Mouse (Mus musculus): ENCODE data around the gene Ralgapa2. TPM values are rescaled to one million over a fixed set of nuclear protein-coding genes. Genes with fewer than 3 reads are reported as not detected.

Ralgapa2 gene
- polyA plus RNA-seq, 1 experiment: 0.01 TPM

DNA sequence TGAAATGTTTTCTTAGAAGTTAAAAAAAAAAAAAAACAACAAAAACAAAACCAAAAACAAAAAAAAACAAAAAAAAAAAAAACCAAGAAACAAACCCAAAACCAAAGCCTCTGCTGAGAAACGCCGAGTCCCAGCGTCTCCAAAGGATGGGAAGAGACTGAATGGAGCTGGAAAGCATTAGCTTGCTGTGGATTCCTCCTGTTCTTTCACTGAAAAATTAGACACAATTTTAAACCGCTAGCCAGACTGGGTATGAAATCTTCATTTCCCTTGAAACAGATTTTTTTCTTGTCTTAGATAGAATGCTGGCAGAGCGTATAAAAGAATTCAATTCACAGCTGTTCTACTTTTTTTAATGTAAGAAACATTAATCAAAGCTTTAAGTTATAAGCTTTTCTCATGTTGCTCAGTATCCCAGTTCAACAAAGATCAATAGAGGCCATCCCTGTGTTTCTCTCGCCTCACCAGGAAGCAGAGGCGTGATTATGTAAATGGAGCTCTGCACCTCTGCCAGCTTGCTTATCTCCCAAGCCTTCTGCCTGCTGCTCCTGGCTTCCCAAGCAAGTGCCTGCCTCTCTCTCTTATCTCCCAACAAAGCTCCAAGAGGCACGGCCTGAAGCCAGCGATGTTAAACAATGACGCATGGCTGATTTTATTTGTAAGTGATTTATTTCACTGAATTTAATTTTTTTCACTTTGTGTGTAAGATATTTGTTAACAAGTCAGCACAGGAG is 253.2 kb downstream of the Ralgapa2 start:
- no peak overlapping the region for H3K4me3 ChIP-seq (replicated peaks)
- no peak for TF ChIP-seq GATA1 (IDR thresholded peaks at IDR 0.05; ENCODE audit: low read length)
- H3K4me1 ChIP-seq (ENCODE audit: control insufficient read depth): no peaks in the 10 kb centered on the region
- no peaks in the 10 kb centered on the region for H3K27me3 ChIP-seq (ENCODE audit: control insufficient read depth)
- H3K9me3 ChIP-seq (ENCODE audit: control insufficient read depth, low read length): no peaks in the 10 kb centered on the region
- H3K36me3 ChIP-seq (ENCODE audit: control insufficient read depth): no peaks in the 10 kb centered on the region

DNA sequence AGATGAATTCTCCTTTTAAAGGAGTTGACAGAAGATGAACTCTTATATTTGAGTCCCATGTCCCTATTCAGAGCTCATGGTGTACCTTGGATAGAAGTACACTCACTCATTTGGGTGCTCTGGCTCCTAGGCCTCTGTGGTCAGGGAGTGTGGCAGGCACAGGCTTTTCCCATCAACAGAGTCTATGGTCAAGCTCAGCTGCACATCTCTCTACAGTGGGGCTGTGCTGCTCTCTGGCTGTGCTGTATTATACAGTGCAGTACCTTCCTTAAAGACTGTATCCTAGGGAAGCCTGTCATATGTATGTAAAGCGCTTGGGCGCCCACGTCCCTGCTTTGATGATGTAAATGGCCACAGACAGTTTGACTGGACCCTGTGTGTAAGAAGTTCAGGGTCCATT is 254.5 kb downstream of the Ralgapa2 start:
- TF ChIP-seq GATA1 (IDR thresholded peaks at IDR 0.05; ENCODE audit: low read length) (no peak), TAL1 (IDR thresholded peaks at IDR 0.05; ENCODE audit: low read length) (no peak)
- Histone ChIP-seq H3K27me3 (ENCODE audit: control insufficient read depth) (no peaks in the 10 kb centered on the region), H3K4me3 (replicated peaks) (no peak overlapping the region), H3K9me3 (ENCODE audit: control insufficient read depth, low read length) (no peaks in the 10 kb centered on the region), H3K36me3 (ENCODE audit: control insufficient read depth) (no peaks in the 10 kb centered on the region), H3K4me1 (ENCODE audit: control insufficient read depth) (no peaks in the 10 kb centered on the region)

DNA sequence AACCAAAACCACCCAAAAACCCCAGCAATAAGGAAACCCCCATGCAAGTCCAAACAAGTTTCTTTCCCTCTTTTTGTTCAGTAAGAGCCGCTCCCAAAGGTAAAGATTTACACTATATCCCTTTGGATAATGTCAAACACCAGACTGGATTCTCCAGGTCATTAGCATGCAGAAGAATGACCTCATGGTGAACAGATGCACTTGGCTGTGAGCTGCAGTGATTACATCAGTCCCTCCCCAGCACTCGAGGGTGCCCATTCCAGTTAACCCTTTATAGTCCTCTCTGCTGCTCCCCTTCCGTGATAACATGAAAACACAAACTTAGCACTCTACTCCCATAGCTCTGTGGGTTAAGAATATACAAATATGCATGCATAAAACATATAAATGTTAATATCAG is 255.1 kb downstream of the Ralgapa2 start:
- no peaks in the 10 kb centered on the region for H3K9me3 ChIP-seq (ENCODE audit: control insufficient read depth, low read length)
- no peaks in the 10 kb centered on the region for H3K4me1 ChIP-seq (ENCODE audit: control insufficient read depth)
- no peak overlapping the region for H3K4me3 ChIP-seq (replicated peaks)
- no peaks in the 10 kb centered on the region for H3K36me3 ChIP-seq (ENCODE audit: control insufficient read depth)
- no peaks in the 10 kb centered on the region for H3K27me3 ChIP-seq (ENCODE audit: control insufficient read depth)
- TF ChIP-seq TAL1 (IDR thresholded peaks at IDR 0.05; ENCODE audit: low read length) (no peak), GATA1 (IDR thresholded peaks at IDR 0.05; ENCODE audit: low read length) (no peak)

DNA sequence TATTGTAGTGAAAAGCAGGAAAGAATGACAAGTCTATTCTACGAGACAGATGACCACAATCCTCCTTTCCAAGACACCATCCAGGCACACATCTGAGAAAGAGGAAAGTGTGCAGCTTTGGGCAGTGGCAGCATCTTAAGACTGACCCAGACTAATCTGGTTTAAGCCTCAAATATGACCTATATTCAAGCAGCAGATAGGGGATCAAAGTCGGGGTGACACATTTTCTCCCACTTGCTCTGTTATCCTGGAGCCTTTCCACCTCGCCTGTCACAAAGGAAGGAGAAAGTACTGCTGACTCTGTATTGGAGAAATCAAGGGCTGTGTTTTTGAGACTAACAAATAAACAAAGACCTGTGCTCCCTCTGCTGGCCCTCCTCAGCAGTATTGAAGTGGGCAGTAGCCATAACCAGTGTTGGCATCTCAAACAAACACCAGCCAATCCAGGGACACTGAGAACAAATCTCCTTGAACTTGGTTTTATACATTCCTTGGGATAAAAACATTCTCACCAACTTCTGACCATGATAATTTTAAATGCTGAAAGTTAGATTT is 255.7 kb downstream of the Ralgapa2 start:
- no peak for TF ChIP-seq GATA1 (IDR thresholded peaks at IDR 0.05; ENCODE audit: low read length)
- TF ChIP-seq TAL1 (IDR thresholded peaks at IDR 0.05; ENCODE audit: low read length): no peak
- H3K4me1 ChIP-seq (ENCODE audit: control insufficient read depth): no peaks in the 10 kb centered on the region
- no peaks in the 10 kb centered on the region for H3K9me3 ChIP-seq (ENCODE audit: control insufficient read depth, low read length)
- H3K36me3 ChIP-seq (ENCODE audit: control insufficient read depth): no peaks in the 10 kb centered on the region
- no peaks in the 10 kb centered on the region for H3K27me3 ChIP-seq (ENCODE audit: control insufficient read depth)
- H3K4me3 ChIP-seq (replicated peaks): no peak overlapping the region

DNA sequence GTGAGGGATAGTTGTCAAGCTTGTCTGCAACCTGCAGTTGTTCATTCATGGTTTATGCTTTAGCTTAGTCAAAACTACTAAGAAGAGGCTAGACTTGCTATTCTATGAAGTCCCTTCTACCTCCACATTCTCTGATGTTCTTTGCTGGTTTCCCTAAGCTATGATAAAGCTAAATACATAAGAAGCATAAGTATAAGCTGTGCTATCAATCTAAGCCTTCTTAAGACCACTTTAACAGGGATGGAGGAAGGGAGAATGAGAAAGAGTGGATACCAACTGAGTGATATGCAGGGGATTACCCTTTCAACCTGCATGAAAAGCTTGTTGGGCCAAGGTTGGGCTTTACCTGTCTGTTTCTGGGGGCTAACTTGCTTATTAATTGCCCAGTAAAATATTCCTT is 256.5 kb downstream of the Ralgapa2 start:
- H3K4me3 ChIP-seq (replicated peaks): no peak overlapping the region
- TF ChIP-seq GATA1 (IDR thresholded peaks at IDR 0.05; ENCODE audit: low read length) (no peak), TAL1 (IDR thresholded peaks at IDR 0.05; ENCODE audit: low read length) (no peak)
- no peaks in the 10 kb centered on the region for H3K4me1 ChIP-seq (ENCODE audit: control insufficient read depth)
- no peaks in the 10 kb centered on the region for H3K36me3 ChIP-seq (ENCODE audit: control insufficient read depth)
- no peaks in the 10 kb centered on the region for H3K9me3 ChIP-seq (ENCODE audit: control insufficient read depth, low read length)
- no peaks in the 10 kb centered on the region for H3K27me3 ChIP-seq (ENCODE audit: control insufficient read depth)

DNA sequence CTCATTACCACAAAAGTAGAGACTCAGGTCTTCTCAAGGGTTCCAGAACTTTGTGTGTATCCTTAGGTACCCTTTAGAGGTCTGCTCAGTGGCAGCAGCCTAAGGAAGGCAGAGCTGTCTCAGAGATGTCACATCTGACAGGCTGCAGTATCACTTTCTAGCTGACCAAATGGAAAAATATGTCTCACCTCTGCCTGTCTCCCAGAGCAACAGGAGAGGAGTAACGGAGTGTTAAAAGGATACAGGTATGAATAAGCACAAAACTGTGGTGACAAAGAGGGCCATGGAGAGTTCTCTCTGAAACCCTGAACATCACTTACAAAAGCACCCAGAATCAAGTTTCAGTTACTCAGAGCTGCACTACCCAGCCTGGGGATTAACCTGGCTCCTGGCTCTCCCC is 257.8 kb downstream of the Ralgapa2 start:
- no peak for TF ChIP-seq TAL1 (IDR thresholded peaks at IDR 0.05; ENCODE audit: low read length)
- Histone ChIP-seq H3K4me3 (replicated peaks) (no peak overlapping the region), H3K4me1 (ENCODE audit: control insufficient read depth) (no peaks in the 10 kb centered on the region), H3K9me3 (ENCODE audit: control insufficient read depth, low read length) (no peaks in the 10 kb centered on the region), H3K36me3 (ENCODE audit: control insufficient read depth) (no peaks in the 10 kb centered on the region), H3K27me3 (ENCODE audit: control insufficient read depth) (no peaks in the 10 kb centered on the region)

DNA sequence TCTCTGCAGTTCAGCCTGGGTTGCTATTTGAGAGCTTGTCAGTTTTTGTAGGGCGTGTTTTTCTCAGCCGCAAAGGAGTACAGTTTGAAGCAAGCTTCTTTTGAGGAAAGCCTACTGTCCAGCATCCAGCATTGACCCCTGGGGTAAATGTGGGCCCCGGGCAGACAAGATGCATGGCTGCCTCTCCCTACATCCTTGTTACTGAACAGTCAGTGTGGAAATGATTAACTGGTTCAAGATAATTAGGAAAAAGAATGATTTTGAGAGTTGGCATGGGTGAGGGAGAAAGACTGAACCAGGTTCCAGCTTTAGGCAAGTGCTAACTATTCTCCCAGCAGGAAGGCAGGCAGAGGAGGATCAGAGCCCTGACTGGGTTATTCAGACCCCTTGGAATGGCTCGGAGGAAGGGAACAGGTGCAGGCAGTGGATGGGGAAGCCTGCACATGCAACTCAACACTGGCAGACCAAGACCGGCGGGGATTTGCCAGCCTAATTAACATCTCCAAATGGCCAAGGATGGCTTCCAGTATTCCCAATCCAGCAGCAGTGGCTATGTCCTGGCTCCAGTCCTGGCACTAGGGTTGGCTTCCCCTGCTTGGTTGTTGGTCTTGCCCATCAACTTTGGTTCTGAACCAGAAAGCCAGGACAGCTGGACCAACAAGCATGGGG is 261.8 kb downstream of the Ralgapa2 start:
- TF ChIP-seq TAL1 (IDR thresholded peaks at IDR 0.05; ENCODE audit: low read length) (no peak), GATA1 (IDR thresholded peaks at IDR 0.05; ENCODE audit: low read length) (no peak)
- Histone ChIP-seq H3K4me1 (ENCODE audit: control insufficient read depth) (no peaks in the 10 kb centered on the region), H3K4me3 (replicated peaks) (no peak overlapping the region), H3K27me3 (ENCODE audit: control insufficient read depth) (no peaks in the 10 kb centered on the region), H3K9me3 (ENCODE audit: control insufficient read depth, low read length) (no peaks in the 10 kb centered on the region), H3K36me3 (ENCODE audit: control insufficient read depth) (no peaks in the 10 kb centered on the region; the same call in 1 of the 2 replicates)

DNA sequence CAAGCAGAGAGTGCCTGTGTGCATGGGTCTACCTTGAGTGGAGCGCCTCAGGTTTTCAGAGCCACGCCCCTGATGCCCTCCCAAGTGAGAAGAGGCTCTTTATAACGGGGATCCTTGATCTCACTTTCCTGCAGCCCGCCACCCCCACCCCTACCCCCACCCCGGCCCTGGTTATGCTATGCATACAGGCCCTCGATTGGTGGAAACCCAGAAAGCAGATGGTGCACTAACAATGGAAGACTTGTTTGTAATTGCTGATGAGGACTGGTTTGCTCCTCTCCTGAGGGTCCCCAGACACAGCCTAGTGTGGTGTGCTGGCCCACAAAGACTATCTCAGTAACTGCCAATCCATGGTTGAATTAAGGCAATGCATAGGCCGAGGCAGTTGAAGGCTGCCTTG is 263.1 kb downstream of the Ralgapa2 start:
- Histone ChIP-seq H3K9me3 (ENCODE audit: control insufficient read depth, low read length) (no peaks in the 10 kb centered on the region), H3K27me3 (ENCODE audit: control insufficient read depth) (no peaks in the 10 kb centered on the region), H3K4me3 (replicated peaks) (no peak overlapping the region), H3K36me3 (ENCODE audit: control insufficient read depth) (no peaks in the 10 kb centered on the region; the same call in 1 of the 2 replicates), H3K4me1 (ENCODE audit: control insufficient read depth) (no peaks in the 10 kb centered on the region)
- TF ChIP-seq TAL1 (IDR thresholded peaks at IDR 0.05; ENCODE audit: low read length) (no peak), GATA1 (IDR thresholded peaks at IDR 0.05; ENCODE audit: low read length) (no peak)

DNA sequence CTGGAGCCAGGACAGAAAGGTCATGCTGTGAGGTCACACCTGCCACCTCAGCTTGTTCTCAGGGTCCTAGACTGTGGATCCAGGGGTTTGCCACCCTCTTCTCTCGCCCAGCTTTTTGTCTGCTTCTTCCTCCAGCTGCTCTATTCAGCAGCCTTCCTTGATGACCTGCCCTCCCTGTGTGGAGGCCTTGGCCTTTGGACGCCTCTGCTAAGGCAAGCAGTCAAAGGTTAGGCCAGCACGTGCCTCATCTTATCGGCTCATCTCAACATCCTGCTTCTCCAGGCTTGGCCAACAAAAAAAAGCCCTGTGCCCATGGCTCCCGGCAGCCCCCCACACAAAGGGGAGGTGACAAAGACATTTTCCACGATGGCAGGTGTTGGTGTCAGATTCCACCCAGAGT is 264.6 kb downstream of the Ralgapa2 start:
- no peak for TF ChIP-seq TAL1 (IDR thresholded peaks at IDR 0.05; ENCODE audit: low read length)
- TF ChIP-seq GATA1 (IDR thresholded peaks at IDR 0.05; ENCODE audit: low read length): no peak
- peaks cover 3% of the 10 kb centered on the region for H3K36me3 ChIP-seq (ENCODE audit: control insufficient read depth)
- no peaks in the 10 kb centered on the region for H3K27me3 ChIP-seq (ENCODE audit: control insufficient read depth)
- no peaks in the 10 kb centered on the region for H3K9me3 ChIP-seq (ENCODE audit: control insufficient read depth, low read length)
- no peaks in the 10 kb centered on the region for H3K4me1 ChIP-seq (ENCODE audit: control insufficient read depth)
- H3K4me3 ChIP-seq (replicated peaks): no peak overlapping the region

All from erythroblast, embryonic 14.5 days (primary cell).